21 mouse cellular contexts compared by ENCODE assay signal in the genomic region with DNA sequence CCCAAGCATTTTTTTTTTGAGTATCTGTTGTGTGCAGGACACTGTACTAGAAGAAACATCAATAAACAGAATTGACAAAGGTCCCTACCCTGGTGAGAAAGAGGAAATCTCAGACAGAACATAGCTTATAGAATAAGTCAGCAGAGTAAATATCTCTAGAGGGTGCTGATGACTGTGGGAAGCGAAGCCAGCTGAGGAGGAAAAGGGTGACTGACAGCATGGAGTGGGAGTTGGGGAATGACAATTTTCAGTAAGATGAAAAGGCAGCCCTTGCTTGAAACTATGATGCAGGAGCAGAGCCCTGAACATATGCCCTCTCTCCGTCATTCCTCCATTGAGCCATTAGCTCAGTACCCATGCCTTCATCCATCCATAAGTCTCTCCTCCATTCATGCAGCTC.
"Had no signal": no experiment of that assay in that cellular context is flagged by ENCODE, and none has a peak within 500 bp of the region (broad histone marks: within the 10 kb centered on the region; RNA-seq: fewer than 3 reads in every experiment).

No protein-coding gene starts in this region.

- H3K27me3 ChIP-seq: limb, embryonic 13.5 days; liver, embryonic 12.5 days; liver, embryonic 15.5 days; lung, embryonic 15.5 days; megakaryocyte, embryonic 14.5 days; midbrain, embryonic 13.5 days; neural tube, embryonic 13.5 days had no signal

- H3K4me3 ChIP-seq: limb, embryonic 10.5 days; limb, embryonic 13.5 days; liver, embryonic 12.5 days; liver, embryonic 15.5 days; lung, embryonic 15.5 days; megakaryocyte, embryonic 14.5 days; midbrain, embryonic 10.5 days; midbrain, embryonic 13.5 days; myocyte; neural tube, embryonic 13.5 days had no signal

- H3K4me1 ChIP-seq: liver, embryonic 12.5 days; liver, embryonic 15.5 days; lung, embryonic 15.5 days; megakaryocyte, embryonic 14.5 days had no signal

- H3K27ac ChIP-seq: limb, embryonic 10.5 days; limb, embryonic 13.5 days; liver, embryonic 12.5 days; liver, embryonic 15.5 days; lung, embryonic 15.5 days; midbrain, embryonic 10.5 days; midbrain, embryonic 13.5 days; neural tube, embryonic 13.5 days; stomach, postnatal 0 days had no signal

- H3K36me3 ChIP-seq: limb, embryonic 10.5 days; limb, embryonic 13.5 days; liver, embryonic 12.5 days; liver, embryonic 15.5 days; lung, embryonic 15.5 days; midbrain, embryonic 10.5 days; midbrain, embryonic 13.5 days; neural tube, embryonic 13.5 days had no signal

- DNase-seq: kidney, adult 18-20 months; kidney, adult 9 months; kidney, postnatal 14 days; liver; lung, adult 18-20 months; lung, postnatal 10 days; lung, postnatal 36 days; right cerebral cortex, postnatal 4 days; thymus, postnatal 25 days had no signal

- H3K9me3 ChIP-seq: limb, embryonic 10.5 days; limb, embryonic 13.5 days; liver, embryonic 12.5 days; liver, embryonic 15.5 days; lung, embryonic 15.5 days; midbrain, embryonic 10.5 days; midbrain, embryonic 13.5 days; neural tube, embryonic 13.5 days had no signal

- ATAC-seq: intestine, embryonic 16.5 days; liver, embryonic 12.5 days had no signal

- H3K4me2 ChIP-seq: limb, embryonic 13.5 days; liver, embryonic 12.5 days; liver, embryonic 15.5 days; lung, embryonic 15.5 days; midbrain, embryonic 13.5 days; neural tube, embryonic 13.5 days had no signal

- H3K9ac ChIP-seq: limb, embryonic 13.5 days; liver, embryonic 12.5 days; liver, embryonic 15.5 days; lung, embryonic 15.5 days; midbrain, embryonic 13.5 days; neural tube, embryonic 13.5 days had no signal
